Mouse (Mus musculus) adrenal gland, adult 2 months (tissue): ENCODE measurements at regions not wholly inside any gene's neighbourhood (a gene's known extent, or its start where the extent isn't known, plus 50 kb on each side); places are given as distances from the start of the nearest gene placed in this dataset.

Experiments
- DNase-seq: peaks from one replicate; pipeline ENCODE4 v3.0.0; 2021

GRCm38 (mm10) chr2:115516824-115517223 is 64.7 kb upstream of the BC052040 start:
- DNase-seq, result no peak

GRCm38 (mm10) chr2:115519974-115520373 is 61.5 kb upstream of the BC052040 start:
- no peak for DNase-seq

- no peak for DNase-seq
Measured at GRCm38 (mm10) chr2:115520413-115521139, 60.9 kb upstream of the BC052040 start.

GRCm38 (mm10) chr2:115529878-115530277 is 51.6 kb upstream of the BC052040 start:
- DNase-seq, result no peak
